Mouse (Mus musculus) C2C12 (cell line): ENCODE data around the gene Ccnjl.

Experiments used
- CEBPB ChIP-seq: IDR thresholded peaks from one replicate; pipeline ENCODE4 v1.6.1; 2011; ENCODE audit warnings: low read depth, mild to moderate bottlenecking, control low read depth, moderate library complexity
- CTCF ChIP-seq: IDR thresholded peaks from one replicate; pipeline ENCODE4 v1.5.1; 2011; ENCODE audit not compliant: control insufficient read depth, insufficient read depth, insufficient read length
- FOSL1 ChIP-seq: IDR thresholded peaks from one replicate; pipeline ENCODE4 v1.8.0; 2011; ENCODE audit warnings: mild to moderate bottlenecking, low read length; ENCODE audit not compliant: poor library complexity, insufficient read depth, severe bottlenecking
- MAX ChIP-seq: IDR thresholded peaks from one replicate; pipeline ENCODE4 v1.6.1; 2011; ENCODE audit warnings: mild to moderate bottlenecking, control low read depth
- MYOG ChIP-seq: IDR thresholded peaks from one replicate; pipeline ENCODE4 v1.6.1; 2011; ENCODE audit not compliant: control insufficient read depth, insufficient read length; ENCODE audit errors: extremely low read depth
- USF1 ChIP-seq: IDR thresholded peaks from one replicate; pipeline ENCODE4 v1.6.1; 2011; ENCODE audit warnings: low read depth, mild to moderate bottlenecking, control low read depth, moderate library complexity

- no peak for TF ChIP-seq CTCF
- no peak for TF ChIP-seq MAX
- TF ChIP-seq CEBPB = no peak
- no peak for TF ChIP-seq USF1
- no peak for TF ChIP-seq MYOG
- no peak for TF ChIP-seq FOSL1
Observed at GRCm38 (mm10) chr11:43505188-43505587, 23.4 kb upstream of the Ccnjl start.
